Mouse (Mus musculus): ENCODE results near the gene Golga1. TPM values are rescaled to one million over a fixed set of nuclear protein-coding genes. Genes with fewer than 3 reads are reported as not detected.

Gene Golga1
- total and polyA plus RNA-seq, 2 experiments: 7.1 to 19.1 TPM

DNA sequence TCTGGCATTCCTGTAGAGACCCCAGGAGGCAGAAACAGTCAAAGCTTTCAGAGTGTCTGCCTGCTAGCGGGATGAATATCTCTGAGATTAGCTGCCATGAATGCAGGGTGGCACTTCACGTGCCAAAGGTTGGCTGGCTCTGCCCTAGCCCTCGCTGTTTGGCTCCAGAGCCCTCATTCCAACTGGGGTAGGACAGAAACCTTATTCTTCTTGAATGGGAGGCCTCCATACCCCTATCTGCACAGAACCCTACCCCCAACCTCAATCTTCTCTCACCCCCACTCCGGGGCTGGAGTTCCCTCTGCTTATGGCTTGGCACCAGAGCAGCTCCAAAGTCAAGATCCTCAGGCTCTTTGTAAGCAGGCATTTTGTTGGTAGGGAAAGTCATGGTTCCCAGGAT lies 87.5 kb downstream of the Golga1 start:
- no peak for DNase-seq (ENCODE audit: extremely low read depth, low read depth, low spot score)
- TF ChIP-seq CTCF (IDR thresholded peaks at IDR 0.05; ENCODE audit: low read depth, low read length): no peak
- TF ChIP-seq POLR2A (IDR thresholded peaks at IDR 0.05; ENCODE audit: extremely low read depth, insufficient read depth, low read length): no peak
- Histone ChIP-seq H3K4me3 (ENCODE audit: insufficient read depth, low read depth, low read length) (no peak overlapping the region), H3K36me3 (ENCODE audit: control insufficient read depth, insufficient read depth, low read length) (no peaks in the 10 kb centered on the region), H3K27me3 (ENCODE audit: control insufficient read depth, insufficient read depth, low read length) (no peaks in the 10 kb centered on the region), H3K4me1 (ENCODE audit: control insufficient read depth, insufficient read depth, low read length) (no peaks in the 10 kb centered on the region), H3K79me2 (ENCODE audit: control insufficient read depth, insufficient read depth, low read length) (no peaks in the 10 kb centered on the region), H3K9ac (ENCODE audit: low read depth, low read length) (no peak overlapping the region), H3K27ac (replicated peaks; ENCODE audit: insufficient read depth, low read depth, low read length) (no peak overlapping the region)
- 91% methylated on average over 4 of the region's 4 CpGs for WGBS

DNA sequence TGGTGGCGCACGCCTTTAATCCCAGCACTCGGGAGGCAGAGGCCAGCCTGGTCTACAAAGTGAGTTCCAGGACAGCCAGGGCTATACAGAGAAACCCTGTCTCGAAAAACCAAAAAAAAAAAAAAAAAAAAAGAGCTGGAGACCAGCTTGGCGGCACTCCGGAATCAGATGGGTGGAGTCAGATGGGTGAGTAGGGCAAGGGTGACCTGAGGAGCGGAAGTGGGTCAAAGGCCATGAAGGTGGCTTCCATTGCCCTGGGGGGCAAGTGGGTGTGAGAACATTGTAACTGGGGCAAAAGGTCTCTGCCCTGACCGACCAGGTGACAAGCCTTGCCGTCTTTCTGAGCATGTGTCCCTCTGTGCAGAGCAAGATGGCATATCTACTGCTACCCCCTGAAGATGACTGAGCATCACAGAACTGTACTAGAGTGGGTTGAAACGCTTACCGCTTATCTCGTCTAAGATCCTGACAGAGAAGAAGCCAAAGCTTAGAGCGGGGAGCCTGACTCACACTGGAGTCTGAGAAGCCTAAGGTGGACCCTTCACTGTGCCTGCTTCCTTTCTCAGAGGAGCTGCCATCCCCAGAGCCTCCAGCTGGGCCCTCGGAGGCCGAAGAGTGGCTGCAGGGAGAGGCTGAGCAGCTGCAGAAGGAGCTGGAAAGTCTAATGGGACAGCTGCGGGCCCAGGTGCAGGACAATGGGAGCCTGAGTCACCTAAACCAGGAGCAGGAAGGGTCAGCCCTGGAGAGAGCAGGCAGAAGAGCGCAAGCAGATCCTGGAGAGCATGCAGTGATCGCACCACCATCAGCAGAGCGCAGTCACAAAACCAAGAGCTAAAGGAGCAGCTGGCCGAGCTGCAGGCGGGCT lies 89.2 kb downstream of the Golga1 start:
- WGBS: 81% methylated on average over 21 of the region's 21 CpGs
- Histone ChIP-seq H3K27me3 (ENCODE audit: control insufficient read depth, insufficient read depth, low read length) (no peaks in the 10 kb centered on the region), H3K4me3 (ENCODE audit: insufficient read depth, low read depth, low read length) (no peak overlapping the region), H3K27ac (replicated peaks; ENCODE audit: insufficient read depth, low read depth, low read length) (no peak overlapping the region), H3K79me2 (ENCODE audit: control insufficient read depth, insufficient read depth, low read length) (no peaks in the 10 kb centered on the region), H3K9ac (ENCODE audit: low read depth, low read length) (no peak overlapping the region), H3K36me3 (ENCODE audit: control insufficient read depth, insufficient read depth, low read length) (no peaks in the 10 kb centered on the region), H3K4me1 (ENCODE audit: control insufficient read depth, insufficient read depth, low read length) (no peaks in the 10 kb centered on the region)
- DNase-seq (ENCODE audit: extremely low read depth, low read depth, low spot score): peak; percentile 54
- TF ChIP-seq CTCF (IDR thresholded peaks at IDR 0.05; ENCODE audit: low read depth, low read length) (no peak), POLR2A (IDR thresholded peaks at IDR 0.05; ENCODE audit: extremely low read depth, insufficient read depth, low read length) (no peak)

GRCm38 (mm10) chr2:38975181-38975580 lies 90.2 kb downstream of the Golga1 start:
- Histone ChIP-seq H3K4me1 (ENCODE audit: control insufficient read depth, insufficient read depth, low read length) (no peaks in the 10 kb centered on the region), H3K9ac (ENCODE audit: low read depth, low read length) (no peak overlapping the region), H3K79me2 (ENCODE audit: control insufficient read depth, insufficient read depth, low read length) (no peaks in the 10 kb centered on the region), H3K36me3 (ENCODE audit: control insufficient read depth, insufficient read depth, low read length) (no peaks in the 10 kb centered on the region), H3K27me3 (ENCODE audit: control insufficient read depth, insufficient read depth, low read length) (no peaks in the 10 kb centered on the region), H3K4me3 (ENCODE audit: insufficient read depth, low read depth, low read length) (no peak overlapping the region), H3K27ac (replicated peaks; ENCODE audit: insufficient read depth, low read depth, low read length) (no peak overlapping the region)
- WGBS: 85% methylated on average over 3 of the region's 3 CpGs
- TF ChIP-seq POLR2A (IDR thresholded peaks at IDR 0.05; ENCODE audit: extremely low read depth, insufficient read depth, low read length) (no peak), CTCF (IDR thresholded peaks at IDR 0.05; ENCODE audit: low read depth, low read length) (no peak)
- DNase-seq (ENCODE audit: extremely low read depth, low read depth, low spot score): no peak

- no peak overlapping the region for H3K4me3 ChIP-seq (ENCODE audit: insufficient read depth, low read depth, low read length)
- no peak for TF ChIP-seq CTCF (IDR thresholded peaks at IDR 0.05; ENCODE audit: low read depth, low read length)
- no peak for TF ChIP-seq POLR2A (IDR thresholded peaks at IDR 0.05; ENCODE audit: extremely low read depth, insufficient read depth, low read length)
- no peaks in the 10 kb centered on the region for H3K79me2 ChIP-seq (ENCODE audit: control insufficient read depth, insufficient read depth, low read length)
- no peak overlapping the region for H3K9ac ChIP-seq (ENCODE audit: low read depth, low read length)
- H3K36me3 ChIP-seq (ENCODE audit: control insufficient read depth, insufficient read depth, low read length): no peaks in the 10 kb centered on the region
- WGBS: 62% methylated on average over 2 of the region's 2 CpGs
- H3K27me3 ChIP-seq (ENCODE audit: control insufficient read depth, insufficient read depth, low read length): no peaks in the 10 kb centered on the region
- H3K27ac ChIP-seq (replicated peaks; ENCODE audit: insufficient read depth, low read depth, low read length): no peak overlapping the region
- H3K4me1 ChIP-seq (ENCODE audit: control insufficient read depth, insufficient read depth, low read length): no peaks in the 10 kb centered on the region
- no peak for DNase-seq (ENCODE audit: extremely low read depth, low read depth, low spot score)
Observed at GRCm38 (mm10) chr2:38974171-38974570, 91.2 kb downstream of the Golga1 start.

GRCm38 (mm10) chr2:38973701-38974100 lies 91.6 kb downstream of the Golga1 start:
- H3K4me3 ChIP-seq (ENCODE audit: insufficient read depth, low read depth, low read length): no peak overlapping the region
- H3K27me3 ChIP-seq (ENCODE audit: control insufficient read depth, insufficient read depth, low read length): no peaks in the 10 kb centered on the region
- H3K9ac ChIP-seq (ENCODE audit: low read depth, low read length): no peak overlapping the region
- H3K4me1 ChIP-seq (ENCODE audit: control insufficient read depth, insufficient read depth, low read length): no peaks in the 10 kb centered on the region
- no peak overlapping the region for H3K27ac ChIP-seq (replicated peaks; ENCODE audit: insufficient read depth, low read depth, low read length)
- no peak for TF ChIP-seq CTCF (IDR thresholded peaks at IDR 0.05; ENCODE audit: low read depth, low read length)
- TF ChIP-seq POLR2A (IDR thresholded peaks at IDR 0.05; ENCODE audit: extremely low read depth, insufficient read depth, low read length): no peak
- 78% methylated on average over 7 of the region's 7 CpGs for WGBS
- H3K79me2 ChIP-seq (ENCODE audit: control insufficient read depth, insufficient read depth, low read length): no peaks in the 10 kb centered on the region
- H3K36me3 ChIP-seq (ENCODE audit: control insufficient read depth, insufficient read depth, low read length): no peaks in the 10 kb centered on the region
- no peak for DNase-seq (ENCODE audit: extremely low read depth, low read depth, low spot score)

DNA sequence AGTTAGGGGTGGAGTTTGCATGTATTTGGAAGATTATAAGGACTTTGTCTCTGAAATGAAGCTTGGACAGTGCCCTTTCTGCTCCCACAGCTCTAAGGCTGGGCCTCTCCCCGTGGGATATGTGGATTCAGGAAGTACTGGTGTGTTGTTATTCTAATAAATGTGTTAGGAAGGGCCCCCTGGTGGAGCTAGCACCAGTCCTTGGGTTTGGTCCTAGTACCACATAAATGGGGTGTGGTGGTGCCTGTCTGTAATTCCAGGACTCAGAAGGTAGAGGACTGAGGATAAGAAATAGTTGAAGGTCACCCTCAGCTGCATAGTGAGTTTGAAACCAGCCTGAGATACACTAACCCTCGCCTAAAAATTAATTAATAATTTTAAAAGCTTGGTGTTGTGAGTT lies 92.1 kb downstream of the Golga1 start:
- Histone ChIP-seq H3K9ac (ENCODE audit: low read depth, low read length) (no peak overlapping the region), H3K36me3 (ENCODE audit: control insufficient read depth, insufficient read depth, low read length) (no peaks in the 10 kb centered on the region), H3K4me1 (ENCODE audit: control insufficient read depth, insufficient read depth, low read length) (no peaks in the 10 kb centered on the region), H3K4me3 (ENCODE audit: insufficient read depth, low read depth, low read length) (no peak overlapping the region), H3K79me2 (ENCODE audit: control insufficient read depth, insufficient read depth, low read length) (no peaks in the 10 kb centered on the region), H3K27me3 (ENCODE audit: control insufficient read depth, insufficient read depth, low read length) (no peaks in the 10 kb centered on the region), H3K27ac (replicated peaks; ENCODE audit: insufficient read depth, low read depth, low read length) (no peak overlapping the region)
- TF ChIP-seq POLR2A (IDR thresholded peaks at IDR 0.05; ENCODE audit: extremely low read depth, insufficient read depth, low read length) (no peak), CTCF (IDR thresholded peaks at IDR 0.05; ENCODE audit: low read depth, low read length) (no peak)
- DNase-seq (ENCODE audit: extremely low read depth, low read depth, low spot score): no peak
- 46% methylated on average over 2 of the region's 2 CpGs for WGBS

Measured in liver, adult 2 months (tissue).